Mouse (Mus musculus): Measurements from ENCODE around the gene Bhlhe40.

GRCm38 (mm10) chr6:108674221-108674620 lies 13.8 kb downstream of the Bhlhe40 start:
- TF ChIP-seq CTCF (IDR thresholded peaks at IDR 0.05; ENCODE audit: control insufficient read depth, insufficient read depth, low read length) (no peak), POLR2A (IDR thresholded peaks at IDR 0.05; ENCODE audit: borderline replicate concordance, control insufficient read depth, low read depth, low read length) (no peak)
